Mouse (Mus musculus) spleen, adult 12 weeks (tissue): ENCODE measurements around the gene Pdgfra.

Source experiments
- DNase-seq: peaks from one replicate; pipeline ENCODE4 v3.0.0; 2022; ENCODE audit warnings: low spot score

Gene Pdgfra

DNA sequence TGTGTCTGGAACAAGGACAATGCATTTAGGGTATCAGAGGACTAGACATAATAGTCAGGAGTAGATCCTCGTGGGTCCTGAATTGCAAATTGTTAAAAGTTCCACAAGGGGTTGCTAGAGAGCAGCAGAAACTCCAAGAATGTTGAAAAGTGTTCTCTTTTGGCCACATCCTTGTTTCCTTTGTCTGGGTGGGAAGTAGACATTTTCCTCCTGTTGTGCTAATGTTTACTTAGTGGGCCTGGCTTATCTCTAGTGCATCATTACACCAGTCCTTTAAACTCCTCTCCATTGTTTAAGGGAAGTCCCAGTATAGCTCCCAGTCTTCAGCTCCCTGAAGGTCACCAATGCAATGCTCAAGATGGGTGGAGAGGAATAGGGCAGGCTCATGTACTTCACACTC is 57.9 kb downstream of the Pdgfra start:
- no peak for DNase-seq

- DNase-seq, result no peak
Measured at GRCm38 (mm10) chr5:75214520-75214919, 62.4 kb downstream of the Pdgfra start.

GRCm38 (mm10) chr5:75214929-75215328 is 62.8 kb downstream of the Pdgfra start:
- DNase-seq, result no peak

GRCm38 (mm10) chr5:75215678-75216256 is 63.7 kb downstream of the Pdgfra start:
- DNase-seq, result no peak

GRCm38 (mm10) chr5:75221610-75222009 is 69.5 kb downstream of the Pdgfra start:
- DNase-seq, result no peak

DNA sequence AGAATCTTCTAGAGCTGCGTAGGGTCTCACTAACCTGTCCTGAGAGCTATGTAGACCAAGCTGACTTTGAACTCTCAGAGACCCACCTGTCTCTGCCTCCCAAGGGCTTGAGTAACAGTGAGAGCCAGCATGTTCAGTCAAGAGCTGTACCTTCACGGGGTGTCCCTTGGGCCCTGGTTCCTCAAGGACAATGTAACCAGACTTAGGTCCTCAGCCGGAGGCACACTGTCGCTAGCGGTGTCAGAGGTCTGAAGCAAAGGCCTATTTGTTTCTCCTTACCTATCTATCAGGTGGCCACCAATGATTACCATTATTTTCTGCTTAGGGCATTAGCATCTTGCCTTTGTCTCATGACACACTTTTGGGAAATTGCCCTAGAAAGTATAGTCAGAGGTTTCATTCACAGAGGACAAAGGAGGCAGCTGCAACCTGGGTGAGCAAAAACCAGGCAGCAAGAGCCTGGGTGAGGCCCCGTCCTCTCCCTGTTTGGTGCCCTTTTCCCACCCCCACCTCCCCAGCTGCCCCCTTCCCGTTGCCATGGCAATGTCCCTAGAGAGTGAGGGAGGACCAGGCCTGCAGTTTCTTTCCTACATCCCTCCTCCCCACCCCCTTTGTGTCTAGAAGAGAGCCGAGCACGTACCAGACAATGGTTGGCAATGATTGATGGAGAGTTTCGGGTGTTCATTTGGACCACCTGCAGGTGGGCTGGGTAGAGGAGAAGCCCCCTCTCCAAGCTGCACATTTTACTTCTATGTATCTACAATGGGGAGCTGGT is 70.6 kb downstream of the Pdgfra start:
- DNase-seq, result no peak

- DNase-seq, result no peak
Measured at GRCm38 (mm10) chr5:75238363-75238762, 86.3 kb downstream of the Pdgfra start.

- DNase-seq, result no peak
Measured at GRCm38 (mm10) chr5:75238928-75239777, 87.1 kb downstream of the Pdgfra start.

GRCm38 (mm10) chr5:75247070-75247740 is 95.1 kb downstream of the Pdgfra start:
- DNase-seq, result no peak
